In the genomic region with DNA sequence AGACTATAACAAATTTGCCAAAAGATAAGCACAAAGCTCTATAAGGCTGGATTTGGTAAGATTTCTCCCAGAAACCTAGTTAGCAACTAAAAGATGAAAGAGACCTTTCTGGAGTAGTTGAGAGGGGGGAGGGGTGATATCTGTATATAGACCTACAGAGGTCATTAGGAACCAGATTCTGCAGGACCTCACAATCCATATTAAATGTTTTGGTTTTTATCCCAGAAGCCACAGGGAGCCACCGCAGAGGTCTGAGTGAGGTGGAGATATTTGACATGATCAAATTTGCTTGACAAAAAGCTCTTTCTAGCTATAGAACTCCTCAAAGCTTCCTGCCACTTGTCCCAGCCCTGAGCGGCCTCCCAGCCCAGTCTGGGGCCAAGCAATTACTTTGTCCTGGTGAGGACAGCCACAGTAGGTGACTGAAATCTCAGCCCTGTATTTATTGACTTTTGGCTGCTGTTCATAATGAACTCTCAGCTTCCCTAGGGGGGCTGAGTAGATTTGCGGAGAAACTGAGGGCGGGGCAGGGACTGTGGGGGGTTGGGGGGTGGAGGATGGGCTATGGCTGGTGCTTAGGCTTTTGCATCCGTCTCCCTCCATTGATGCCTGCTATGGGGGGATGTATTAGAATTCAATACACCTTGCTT, we compare ENCODE assay signal across 17 mouse cellular contexts.
A peak's percentile ranks its signal among the peaks of the same experiment; 100 is the strongest.
DNase-seq lines count a peak whose midpoint lies in the region; ATAC-seq and TF ChIP-seq lines count a peak whose summit lies in the region.
"Had no signal": no experiment of that assay in that cellular context is flagged by ENCODE, and none has a peak within 500 bp of the region (broad histone marks: within the 10 kb centered on the region; RNA-seq: fewer than 3 reads in every experiment).

No protein-coding gene starts in this region.

- TF ChIP-seq POLR2A in brain, embryonic 14.5 days (IDR thresholded peaks at IDR 0.05; ENCODE audit: borderline replicate concordance, extremely low read depth, insufficient read depth, insufficient read length, poor library complexity, severe bottlenecking), result no peak

- no peak overlapping the region for H3K4me2 ChIP-seq in forebrain, embryonic 11.5 days (ENCODE audit: low read depth, low read length, severe bottlenecking)
- H3K4me2 ChIP-seq in hindbrain, embryonic 14.5 days (replicated peaks), result no peak overlapping the region
- no peak overlapping the region for H3K4me2 ChIP-seq in midbrain, embryonic 15.5 days

- 0 out of 2 replicates have a peak, but pooled peaks cover 2% of the 10 kb centered on the region for H3K4me1 ChIP-seq in forebrain, embryonic 11.5 days (replicated peaks; ENCODE audit: control insufficient read depth, insufficient read depth, low read length)
- peaks cover 10% of the 10 kb centered on the region; the same call in 1 of the 2 replicates for H3K4me1 ChIP-seq in hindbrain, embryonic 14.5 days (replicated peaks; ENCODE audit: control insufficient read depth, insufficient read depth, low read length)
- peaks cover 16% of the 10 kb centered on the region for H3K4me1 ChIP-seq in midbrain, embryonic 15.5 days

- 5% methylated on average over 5 of the region's 5 CpGs for WGBS in forebrain, embryonic 11.5 days
- 6% methylated on average over 5 of the region's 5 CpGs for WGBS in hindbrain, embryonic 14.5 days
- WGBS in midbrain, embryonic 15.5 days, result 4% methylated on average over 5 of the region's 5 CpGs

- H3K27me3 ChIP-seq in forebrain, embryonic 11.5 days (ENCODE audit: control insufficient read depth, insufficient read depth, low read length), result peaks cover 10% of the 10 kb centered on the region; the same call in 1 of the 2 replicates
- no peaks in the 10 kb centered on the region for H3K27me3 ChIP-seq in hindbrain, embryonic 14.5 days (ENCODE audit: control insufficient read depth, insufficient read depth, low read length)
- no peaks in the 10 kb centered on the region for H3K27me3 ChIP-seq in midbrain, embryonic 15.5 days (replicated peaks)

- H3K36me3 ChIP-seq in forebrain, embryonic 11.5 days (ENCODE audit: control insufficient read depth, insufficient read depth, low read length), result no peaks in the 10 kb centered on the region
- no peaks in the 10 kb centered on the region for H3K36me3 ChIP-seq in hindbrain, embryonic 14.5 days (replicated peaks; ENCODE audit: control insufficient read depth, insufficient read depth)
- H3K36me3 ChIP-seq in midbrain, embryonic 15.5 days (replicated peaks), result no peaks in the 10 kb centered on the region

- H3K9ac ChIP-seq in forebrain, embryonic 11.5 days (ENCODE audit: low read length), result no peak overlapping the region
- no peak overlapping the region for H3K9ac ChIP-seq in hindbrain, embryonic 14.5 days
- H3K9ac ChIP-seq in midbrain, embryonic 15.5 days, result no peak overlapping the region

- H3K4me3 ChIP-seq in forebrain, embryonic 11.5 days (ENCODE audit: low read depth, low read length), result no peak overlapping the region
- H3K4me3 ChIP-seq in hindbrain, embryonic 14.5 days (replicated peaks; ENCODE audit: low read length), result no peak overlapping the region
- H3K4me3 ChIP-seq in midbrain, embryonic 15.5 days, result no peak overlapping the region

- no peaks in the 10 kb centered on the region for H3K9me3 ChIP-seq in forebrain, embryonic 11.5 days (ENCODE audit: control insufficient read depth, low read length)
- no peaks in the 10 kb centered on the region for H3K9me3 ChIP-seq in hindbrain, embryonic 14.5 days (ENCODE audit: control insufficient read depth, low read length)
- no peaks in the 10 kb centered on the region for H3K9me3 ChIP-seq in midbrain, embryonic 15.5 days

- peak; percentile 76 for ATAC-seq in forebrain, embryonic 11.5 days (replicated peaks; ENCODE audit: low FRiP score)
- peak; percentile 84 for ATAC-seq in hindbrain, embryonic 14.5 days (ENCODE audit: low FRiP score)
- peak; percentile 64 for ATAC-seq in midbrain, embryonic 15.5 days (replicated peaks)
- no peak for ATAC-seq in megakaryocyte progenitor cell, adult 5-6 weeks (replicated peaks; ENCODE audit: poor library complexity)
- ATAC-seq: CD4-positive, CD25-positive, alpha-beta regulatory T cell, adult 4 months had no signal

- no peak overlapping the region for H3K27ac ChIP-seq in forebrain, embryonic 11.5 days (ENCODE audit: low read depth, low read length)
- no peak overlapping the region for H3K27ac ChIP-seq in hindbrain, embryonic 14.5 days
- no peak overlapping the region for H3K27ac ChIP-seq in midbrain, embryonic 15.5 days
- H3K27ac ChIP-seq: macrophage had no signal

- DNase-seq in brain, embryonic 14.5 days (ENCODE audit: low read depth), result peak; percentile 73
- peak; percentile 52 for DNase-seq in forebrain, embryonic 11.5 days (ENCODE audit: low spot score)
- peak; percentile 43 for DNase-seq in hindbrain, embryonic 14.5 days (ENCODE audit: low spot score)
- no peak for DNase-seq in kidney, adult 8-10 months
- no peak for DNase-seq in kidney, postnatal 25 days
- DNase-seq: adrenal gland, adult 8-10 months; cerebellum, postnatal 14 days; heart, adult 11 months; heart, postnatal 36 days; kidney, adult 2 months; left cerebral cortex, postnatal 4 days; right cerebral cortex, postnatal 25 days; thymus, postnatal 36 days had no signal

- no peak for TF ChIP-seq CTCF in brain, embryonic 14.5 days (IDR thresholded peaks at IDR 0.05; ENCODE audit: borderline replicate concordance, extremely low read depth, insufficient read depth, insufficient read length)

Comparison
In these comparisons a context has a peak if more than half of its experiments do, and no peak if none do; other contexts are left out.
1. DNase-seq: peak in brain, embryonic 14.5 days (single experiment), forebrain, embryonic 11.5 days (single experiment) and hindbrain, embryonic 14.5 days (single experiment); none in kidney, adult 8-10 months (0 of 2) and kidney, postnatal 25 days (0 of 2).